Mouse (Mus musculus) forebrain, embryonic 16.5 days (tissue): ENCODE data around the gene Spata5. TPM values are rescaled to one million over a fixed set of nuclear protein-coding genes. Genes with fewer than 3 reads are reported as not detected.

ENCODE experiments used
- ATAC-seq: fragments of 200-750 bp; cut with Nextera tagmentation; 2 replicates; pipeline ENCODE4 v1.8.0; 2017; ENCODE audit warnings: mild to moderate bottlenecking, moderate library complexity
- H3K27ac ChIP-seq: fragments of 300-500 bp; sonication (generic); 2 replicates; pipeline ENCODE4 v1.5.1; 2014; ENCODE audit warnings: low read length, control low read depth
- H3K27me3 ChIP-seq: fragments of 300-500 bp; sonication (generic); replicated peaks from 2 replicates; pipeline ENCODE4 v1.6.1; 2014; ENCODE audit warnings: low read length; ENCODE audit not compliant: control insufficient read depth, insufficient read depth
- H3K36me3 ChIP-seq: fragments of 300-500 bp; sonication (generic); 2 replicates; pipeline ENCODE4 v1.6.1; 2014; ENCODE audit not compliant: control insufficient read depth, insufficient read depth
- H3K4me1 ChIP-seq: fragments of 300-500 bp; sonication (generic); replicated peaks from 2 replicates; pipeline ENCODE4 v1.6.1; 2014; ENCODE audit warnings: low read length; ENCODE audit not compliant: control insufficient read depth, insufficient read depth
- H3K4me2 ChIP-seq: fragments of 300-500 bp; sonication (generic); 2 replicates; pipeline ENCODE4 v1.6.1; 2014; ENCODE audit warnings: mild to moderate bottlenecking, low read length, control low read depth
- H3K4me3 ChIP-seq: fragments of 300-500 bp; sonication (generic); replicated peaks from 2 replicates; pipeline ENCODE4 v1.5.1; 2014; ENCODE audit warnings: mild to moderate bottlenecking, low read length, control low read depth
- H3K9ac ChIP-seq: fragments of 300-500 bp; sonication (generic); replicated peaks from 2 replicates; pipeline ENCODE4 v1.6.1; 2014; ENCODE audit warnings: low read depth, low read length, control low read depth
- H3K9me3 ChIP-seq: fragments of 300-500 bp; sonication (generic); 2 replicates; pipeline ENCODE4 v1.6.1; 2016; ENCODE audit warnings: low read length; ENCODE audit not compliant: control insufficient read depth
- WGBS: fragments of 180-500 bp; shearing (Covaris S2); extraction: QIAGEN DNeasy Blood & Tissue Kit; methylation state at CpG from one replicate; pipeline ENCODE4 v1.1.7; 2014; 5-methylcytosine and 5-hydroxymethylcytosine counted together
- polyA plus RNA-seq: library from polyadenylated mRNA; unstranded; fragments of >200 nt; fragmentation: Nextera tagmentation; extraction: Ambion mirVana; gene quantifications from 2 replicates; pipeline ENCODE4 v1.2.1, GENCODE M21; 2015

The Spata5 gene
- polyA plus RNA-seq, 1 experiment from 2014 or later, result 37.6 TPM

DNA sequence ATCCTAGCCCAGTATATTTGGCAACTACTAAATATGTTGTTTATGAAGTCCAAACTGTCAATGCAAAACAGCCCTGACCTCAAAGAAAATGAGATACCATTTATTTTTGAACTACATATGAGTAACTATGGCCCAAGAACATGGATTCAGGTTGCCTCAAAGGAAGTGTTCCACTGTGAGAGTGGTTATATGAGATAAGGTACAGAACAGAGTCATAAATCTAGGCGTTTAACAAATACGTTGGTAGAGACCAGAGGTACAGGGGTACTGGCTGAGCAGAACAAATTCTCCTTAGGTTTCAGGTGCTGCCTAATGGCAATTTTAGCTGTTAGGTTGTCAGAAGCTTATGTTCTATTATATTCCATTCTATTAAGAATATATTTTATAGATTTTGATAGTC, 67.9 kb downstream of the Spata5 start:
- no peak overlapping the region for H3K4me2 ChIP-seq
- 96% methylated on average over 2 of the region's 2 CpGs for WGBS
- H3K36me3 ChIP-seq, result no peaks in the 10 kb centered on the region
- H3K9me3 ChIP-seq, result no peaks in the 10 kb centered on the region
- no peak overlapping the region for H3K9ac ChIP-seq
- H3K4me1 ChIP-seq, result no peaks in the 10 kb centered on the region
- H3K27me3 ChIP-seq, result no peaks in the 10 kb centered on the region
- no peak overlapping the region for H3K27ac ChIP-seq
- no peak overlapping the region for H3K4me3 ChIP-seq
- ATAC-seq, result no peak

DNA sequence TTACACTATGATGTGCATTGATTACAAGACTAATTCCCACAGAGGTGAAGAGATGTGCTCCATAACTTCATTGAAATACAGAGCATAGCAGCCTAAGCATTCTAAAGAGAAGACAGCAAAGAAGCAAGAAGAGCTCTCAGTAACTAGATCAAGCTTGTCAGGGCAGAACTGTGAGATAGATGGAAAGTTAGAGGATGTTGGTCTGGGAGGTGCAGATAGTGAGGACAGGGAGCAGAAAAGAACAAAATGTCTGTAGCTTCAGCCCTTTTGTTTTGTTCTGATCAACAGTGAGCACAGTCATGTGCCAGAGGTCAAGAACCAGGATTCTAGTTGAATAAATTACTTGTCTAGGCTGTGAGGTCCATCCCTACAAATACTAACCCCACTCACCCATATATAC, 68.5 kb downstream of the Spata5 start:
- Histone ChIP-seq H3K27me3 (no peaks in the 10 kb centered on the region), H3K36me3 (no peaks in the 10 kb centered on the region), H3K27ac (no peak overlapping the region), H3K9me3 (no peaks in the 10 kb centered on the region), H3K4me3 (no peak overlapping the region), H3K9ac (no peak overlapping the region), H3K4me1 (no peaks in the 10 kb centered on the region), H3K4me2 (no peak overlapping the region)
- ATAC-seq, result no peak

DNA sequence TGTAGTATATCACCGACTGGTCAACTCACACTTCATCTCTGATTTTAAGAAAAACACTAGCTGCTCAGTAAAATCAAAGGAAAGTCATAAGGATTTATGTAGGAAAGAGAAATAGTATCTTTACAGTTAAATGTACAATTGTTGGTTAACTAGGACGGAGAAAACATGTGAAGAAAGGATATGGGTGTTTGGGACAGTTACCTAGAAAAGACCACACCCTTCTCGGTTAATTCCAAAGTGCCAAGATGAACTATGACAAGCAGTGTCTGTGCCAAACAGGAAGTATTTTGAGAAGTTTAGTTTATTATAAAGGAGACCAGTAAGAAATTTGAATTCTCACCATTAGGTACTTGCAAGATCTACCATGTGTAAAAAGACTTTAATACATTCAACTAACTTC, 70.3 kb downstream of the Spata5 start:
- H3K9ac ChIP-seq, result no peak overlapping the region
- no peaks in the 10 kb centered on the region for H3K4me1 ChIP-seq
- no peak overlapping the region for H3K4me3 ChIP-seq
- no peak overlapping the region for H3K4me2 ChIP-seq
- H3K36me3 ChIP-seq, result no peaks in the 10 kb centered on the region
- no peak overlapping the region for H3K27ac ChIP-seq
- ATAC-seq, result no peak
- H3K9me3 ChIP-seq, result no peaks in the 10 kb centered on the region
- 90% methylated on average over 3 of the region's 3 CpGs for WGBS
- H3K27me3 ChIP-seq, result no peaks in the 10 kb centered on the region

DNA sequence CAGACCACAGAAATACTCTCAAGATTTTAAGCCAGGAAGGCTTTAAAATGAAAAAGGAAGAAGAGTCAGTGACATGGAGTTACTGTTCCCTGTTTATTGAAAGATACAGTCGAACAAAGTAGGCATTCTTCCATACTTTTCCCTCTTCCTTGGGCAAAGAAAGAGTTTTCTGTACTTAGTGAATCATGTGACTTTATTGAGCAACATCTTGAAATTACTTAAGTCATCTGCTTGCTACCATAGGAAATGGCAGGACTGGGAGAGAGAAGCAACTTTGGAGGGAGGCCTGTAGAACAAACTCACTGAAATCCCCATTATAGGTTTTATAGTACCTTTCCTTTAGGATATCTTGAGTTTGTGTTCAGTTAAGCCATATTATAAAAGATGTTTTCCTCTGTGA, 81.2 kb downstream of the Spata5 start:
- Histone ChIP-seq H3K27me3 (no peaks in the 10 kb centered on the region), H3K4me3 (no peak overlapping the region), H3K4me2 (no peak overlapping the region), H3K9ac (no peak overlapping the region), H3K36me3 (no peaks in the 10 kb centered on the region), H3K9me3 (no peaks in the 10 kb centered on the region), H3K27ac (no peak overlapping the region), H3K4me1 (no peaks in the 10 kb centered on the region)
- ATAC-seq, result no peak
- 85% methylated on average over 1 of the region's 1 CpGs for WGBS

DNA sequence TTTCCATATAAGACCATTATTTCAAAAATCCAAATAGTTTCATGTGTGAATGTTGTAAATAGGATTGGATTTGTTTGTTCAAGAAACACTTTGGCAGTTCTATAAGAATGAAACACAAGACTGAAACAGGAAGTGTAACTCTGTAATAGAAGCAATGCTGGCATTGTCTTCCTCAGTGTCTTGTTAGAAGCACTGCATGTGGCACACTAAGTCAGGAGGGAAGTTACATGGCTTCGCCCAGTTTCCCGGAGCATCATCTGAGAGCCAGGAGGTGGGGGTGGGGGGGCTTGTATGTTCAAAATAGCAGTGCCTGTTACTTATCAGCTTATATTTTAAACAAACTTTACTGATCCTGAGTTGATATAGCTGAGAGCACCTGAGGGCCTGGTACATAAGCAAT, 82.9 kb downstream of the Spata5 start:
- no peak overlapping the region for H3K4me3 ChIP-seq
- H3K27me3 ChIP-seq, result no peaks in the 10 kb centered on the region
- H3K4me1 ChIP-seq, result no peaks in the 10 kb centered on the region
- no peak for ATAC-seq
- no peak overlapping the region for H3K9ac ChIP-seq
- H3K9me3 ChIP-seq, result no peaks in the 10 kb centered on the region
- no peak overlapping the region for H3K27ac ChIP-seq
- WGBS, result 82% methylated on average over 2 of the region's 2 CpGs
- H3K4me2 ChIP-seq, result no peak overlapping the region
- H3K36me3 ChIP-seq, result no peaks in the 10 kb centered on the region

DNA sequence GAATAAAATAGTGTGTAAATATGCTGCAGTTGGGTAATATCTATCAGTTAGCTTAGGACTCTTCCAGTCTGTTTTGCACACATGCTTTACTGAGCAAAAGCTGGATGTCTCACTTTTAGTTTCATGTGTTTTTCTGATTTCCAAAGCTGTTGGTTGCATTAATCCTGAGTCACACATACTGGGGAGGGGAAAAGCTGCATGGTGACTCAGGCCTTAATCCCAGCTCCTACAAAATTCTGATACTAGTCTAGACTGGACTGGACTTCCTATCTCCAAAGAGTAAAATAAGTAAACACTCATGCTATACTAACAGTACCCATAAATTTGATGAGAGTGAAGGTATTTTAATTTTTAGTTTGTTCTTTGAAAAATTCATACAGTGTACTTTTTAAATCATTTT, 84.2 kb downstream of the Spata5 start:
- no peak for ATAC-seq
- Histone ChIP-seq H3K27ac (no peak overlapping the region), H3K4me1 (no peaks in the 10 kb centered on the region), H3K27me3 (no peaks in the 10 kb centered on the region), H3K4me3 (no peak overlapping the region), H3K4me2 (no peak overlapping the region), H3K9me3 (no peaks in the 10 kb centered on the region), H3K9ac (no peak overlapping the region), H3K36me3 (no peaks in the 10 kb centered on the region)

DNA sequence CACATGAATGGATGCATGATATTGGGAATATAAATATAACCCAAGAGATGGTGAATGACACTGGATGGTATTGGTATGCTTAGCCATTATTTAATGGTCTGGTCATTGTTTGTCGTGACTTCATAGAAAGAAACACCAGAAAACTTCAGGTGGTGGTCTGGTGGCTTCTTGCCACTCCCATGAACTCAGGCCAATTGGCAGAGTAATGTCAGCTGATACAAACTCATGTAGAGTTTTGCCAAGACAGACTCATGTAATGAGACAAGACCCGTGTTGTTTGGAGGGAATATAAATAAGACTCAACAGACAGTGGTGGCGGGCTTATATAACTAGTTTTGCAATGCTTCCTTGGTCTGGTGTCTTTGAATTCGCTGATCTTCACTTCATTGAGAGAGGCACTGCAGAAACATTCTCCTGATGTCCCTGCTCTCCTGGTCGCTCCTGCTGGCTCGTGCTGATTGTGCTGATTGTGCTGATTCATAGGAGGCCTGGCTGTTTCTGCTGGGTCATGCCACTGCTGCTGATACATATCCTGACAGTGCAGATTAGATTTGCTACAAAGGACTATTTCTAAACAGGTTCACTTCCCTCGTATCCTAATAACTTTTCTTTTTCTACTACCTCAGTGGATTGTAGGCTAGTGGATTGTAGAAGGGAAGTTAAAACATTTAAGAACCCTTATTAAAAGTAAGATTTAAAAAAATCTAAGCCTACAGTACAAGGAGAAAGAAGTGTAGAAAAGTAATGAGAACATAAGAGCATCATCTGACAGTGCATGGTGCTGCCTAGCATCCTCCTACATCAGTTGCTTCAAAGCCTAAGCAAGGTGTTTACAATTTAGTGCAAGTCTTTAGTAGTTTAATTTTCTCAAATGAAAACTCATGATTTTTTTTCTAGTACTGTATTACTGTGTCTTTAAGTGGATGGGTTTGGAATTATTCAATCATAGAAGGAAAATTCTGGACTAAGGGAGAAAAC, 90.6 kb downstream of the Spata5 start:
- Histone ChIP-seq H3K27me3 (no peaks in the 10 kb centered on the region), H3K4me2 (no peak overlapping the region), H3K9me3 (no peaks in the 10 kb centered on the region), H3K27ac (no peak overlapping the region), H3K9ac (no peak overlapping the region), H3K36me3 (no peaks in the 10 kb centered on the region), H3K4me1 (no peaks in the 10 kb centered on the region), H3K4me3 (no peak overlapping the region)
- ATAC-seq, result no peak
- 74% methylated on average over 7 of the region's 7 CpGs for whole genome bisulfite sequencing

DNA sequence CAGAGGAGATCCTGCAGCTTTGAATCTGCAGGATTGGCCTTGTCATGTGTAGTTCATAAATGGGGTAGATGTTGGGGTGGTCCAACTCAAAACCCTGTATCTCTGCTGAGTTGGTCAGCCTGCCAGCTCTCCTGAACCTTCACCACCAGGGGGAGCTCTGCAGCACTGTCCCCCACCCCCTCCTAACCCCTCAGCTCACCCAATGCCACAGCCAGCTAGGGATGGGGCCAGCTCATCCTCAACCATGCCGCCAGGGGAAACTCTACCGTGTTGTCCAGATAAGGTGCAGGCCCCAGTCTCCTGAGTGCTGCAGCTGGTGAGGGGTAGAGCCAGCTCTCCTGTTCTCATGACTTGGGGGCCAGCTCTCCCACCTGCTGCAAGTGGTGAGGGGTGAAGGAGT, 95.8 kb downstream of the Spata5 start:
- ATAC-seq, result no peak
- H3K4me3 ChIP-seq, result no peak overlapping the region

DNA sequence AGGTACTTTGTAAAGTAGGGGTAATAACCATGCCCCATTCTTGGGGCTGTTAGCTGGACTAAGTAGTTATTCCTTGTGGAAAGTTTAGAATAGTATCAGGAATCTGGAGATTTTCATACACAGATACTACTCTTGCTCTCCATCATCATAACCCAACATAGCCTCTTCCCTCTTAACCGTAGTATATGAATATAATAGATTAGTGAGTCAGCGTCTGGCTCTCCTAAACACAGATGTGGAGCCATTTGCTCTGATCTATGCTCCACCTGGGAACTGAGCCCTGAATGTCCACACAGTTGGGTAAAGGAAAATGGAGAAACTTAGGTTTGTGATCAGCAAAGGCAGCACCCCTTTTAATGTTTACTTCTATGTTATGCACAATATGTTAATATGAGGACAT, 96.7 kb downstream of the Spata5 start:
- WGBS, result 97% methylated on average over 2 of the region's 2 CpGs
- no peak for ATAC-seq
- Histone ChIP-seq H3K9ac (no peak overlapping the region), H3K9me3 (no peaks in the 10 kb centered on the region), H3K4me1 (no peaks in the 10 kb centered on the region), H3K27me3 (no peaks in the 10 kb centered on the region), H3K27ac (no peak overlapping the region), H3K36me3 (no peaks in the 10 kb centered on the region), H3K4me2 (no peak overlapping the region), H3K4me3 (no peak overlapping the region)

More for the DNA sequence above, 95.8 kb downstream of the Spata5 start:
- WGBS, result 35% methylated on average over 2 of the region's 2 CpGs
- H3K36me3 ChIP-seq, result no peaks in the 10 kb centered on the region
- H3K27ac ChIP-seq, result no peak overlapping the region
- no peaks in the 10 kb centered on the region for H3K4me1 ChIP-seq
- no peak overlapping the region for H3K4me2 ChIP-seq
- H3K27me3 ChIP-seq, result no peaks in the 10 kb centered on the region
- no peaks in the 10 kb centered on the region for H3K9me3 ChIP-seq
- no peak overlapping the region for H3K9ac ChIP-seq

DNA sequence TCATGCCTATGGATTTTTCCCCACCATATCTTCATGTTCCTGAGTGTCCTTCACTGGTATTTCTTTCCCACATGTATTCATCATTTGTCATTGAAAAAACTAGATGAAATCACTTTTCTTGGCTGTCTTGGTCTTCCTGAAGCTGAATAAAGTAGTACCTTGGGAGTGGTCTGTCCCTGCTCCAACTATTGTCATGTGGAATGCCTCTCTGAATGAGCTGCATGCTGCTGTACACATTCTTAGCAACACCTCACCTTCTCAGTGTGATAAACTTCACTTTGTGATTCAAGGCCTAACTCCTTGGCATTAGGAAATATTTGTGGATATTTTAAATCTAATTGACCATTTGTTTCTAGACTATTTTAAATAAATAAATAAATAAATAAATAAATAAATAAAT, 98.9 kb downstream of the Spata5 start:
- no peak overlapping the region for H3K27ac ChIP-seq
- no peak for ATAC-seq
- H3K36me3 ChIP-seq, result no peaks in the 10 kb centered on the region
- H3K9me3 ChIP-seq, result no peaks in the 10 kb centered on the region
- no peak overlapping the region for H3K9ac ChIP-seq
- no peaks in the 10 kb centered on the region for H3K27me3 ChIP-seq
- no peaks in the 10 kb centered on the region for H3K4me1 ChIP-seq
- H3K4me2 ChIP-seq, result no peak overlapping the region
- no peak overlapping the region for H3K4me3 ChIP-seq
